Comparison of ENCODE assay signal across 20 mouse cellular contexts in the genomic region with DNA sequence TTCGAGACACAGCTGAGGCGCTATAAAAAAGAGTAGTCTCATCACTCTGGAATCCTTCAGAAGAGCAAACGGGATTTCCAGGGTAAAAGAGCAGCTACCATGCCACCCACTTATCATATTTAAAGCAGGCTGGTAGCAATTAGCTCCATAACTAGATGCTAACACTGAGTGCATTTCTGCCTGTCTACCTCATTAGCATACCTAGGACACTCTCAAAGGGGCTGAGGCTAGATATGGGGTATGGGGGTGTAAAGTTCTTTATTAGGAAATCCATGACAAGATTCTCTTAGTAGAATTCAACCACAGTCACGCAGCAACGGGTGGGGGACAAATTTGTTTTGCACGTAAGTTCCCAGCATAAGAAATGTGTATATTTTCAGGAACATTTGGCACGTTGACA.
DNase-seq lines count a peak whose midpoint lies in the region; ATAC-seq and TF ChIP-seq lines count a peak whose summit lies in the region.
"Had no signal": no experiment of that assay in that cellular context is flagged by ENCODE, and none has a peak within 500 bp of the region (broad histone marks: within the 10 kb centered on the region; RNA-seq: fewer than 3 reads in every experiment).

No protein-coding gene starts in this region.

- ATAC-seq in frontal cortex, adult (ENCODE audit: low TSS enrichment) = peak; percentile 95
- no peak for ATAC-seq in forebrain, postnatal 0 days
- ATAC-seq: hindbrain, postnatal 0 days had no signal

- no peak for TF ChIP-seq CTCF in brain, embryonic 14.5 days (IDR thresholded peaks at IDR 0.05; ENCODE audit: borderline replicate concordance, extremely low read depth, insufficient read depth, insufficient read length)
- no peak for TF ChIP-seq CTCF in forebrain, postnatal 0 days (IDR thresholded peaks at IDR 0.05; ENCODE audit: low read depth)

- H3K9me3 ChIP-seq in forebrain, postnatal 0 days (ENCODE audit: low read length) = no peaks in the 10 kb centered on the region
- H3K9me3 ChIP-seq: embryonic facial prominence, embryonic 13.5 days; heart, embryonic 15.5 days; hindbrain, embryonic 13.5 days had no signal

- DNase-seq in frontal cortex, postnatal 25 days (ENCODE audit: low spot score in 2 of 2) = no peak
- DNase-seq in right cerebral cortex, adult 18-20 months = peak; percentile 6
- DNase-seq in right cerebral cortex, postnatal 25 days = no peak
- DNase-seq in brain, embryonic 14.5 days (ENCODE audit: low read depth) = peak; percentile 39
- DNase-seq in forebrain, postnatal 0 days = peak; percentile 44
- no peak for DNase-seq in layer of hippocampus, adult 8-10 months (ENCODE audit: low spot score in 2 of 2)
- DNase-seq in kidney, postnatal 14 days = no peak
- DNase-seq: adrenal gland, adult 8-10 months; cerebellum, adult 18-20 months; cerebellum, adult 9-11 months; cerebellum, postnatal 36 days; gastrocnemius, postnatal 14 days; heart, adult 2 months; heart, postnatal 14 days had no signal

- H3K9ac ChIP-seq in forebrain, postnatal 0 days = no peak overlapping the region
- H3K9ac ChIP-seq: embryonic facial prominence, embryonic 13.5 days; heart, embryonic 15.5 days; hindbrain, embryonic 13.5 days had no signal

- H3K27me3 ChIP-seq in forebrain, postnatal 0 days (ENCODE audit: insufficient read depth, low read length) = no peaks in the 10 kb centered on the region
- H3K27me3 ChIP-seq: embryonic facial prominence, embryonic 13.5 days; heart, embryonic 15.5 days; hindbrain, embryonic 13.5 days had no signal

- no peaks in the 10 kb centered on the region for H3K36me3 ChIP-seq in forebrain, postnatal 0 days (ENCODE audit: insufficient read depth)
- H3K36me3 ChIP-seq: embryonic facial prominence, embryonic 13.5 days; heart, embryonic 15.5 days; hindbrain, embryonic 13.5 days had no signal

- H3K4me1 ChIP-seq in forebrain, postnatal 0 days (ENCODE audit: insufficient read depth) = no peaks in the 10 kb centered on the region
- H3K4me1 ChIP-seq: embryonic facial prominence, embryonic 13.5 days; heart, embryonic 15.5 days; hindbrain, embryonic 13.5 days had no signal

- no peak overlapping the region for H3K27ac ChIP-seq in forebrain, postnatal 0 days (ENCODE audit: low read depth, low read length)
- H3K27ac ChIP-seq: embryonic facial prominence, embryonic 13.5 days; heart, adult 2 months; heart, embryonic 15.5 days; hindbrain, embryonic 13.5 days; hindbrain, postnatal 0 days had no signal

- H3K4me3 ChIP-seq in forebrain, postnatal 0 days (ENCODE audit: low read depth, low read length) = no peak overlapping the region
- H3K4me3 ChIP-seq: embryonic facial prominence, embryonic 13.5 days; heart, adult 2 months; heart, embryonic 15.5 days; hindbrain, embryonic 13.5 days had no signal

- no peak overlapping the region for H3K4me2 ChIP-seq in forebrain, postnatal 0 days (ENCODE audit: low read depth)
- H3K4me2 ChIP-seq: embryonic facial prominence, embryonic 13.5 days; heart, embryonic 11.5 days; heart, embryonic 15.5 days; hindbrain, embryonic 13.5 days had no signal

- 46% methylated on average over 7 of the region's 7 CpGs for WGBS in forebrain, postnatal 0 days

- TF ChIP-seq POLR2A in brain, embryonic 14.5 days (IDR thresholded peaks at IDR 0.05; ENCODE audit: borderline replicate concordance, extremely low read depth, insufficient read depth, insufficient read length, poor library complexity, severe bottlenecking) = no peak

Comparison
In these comparisons a context has a peak if more than half of its experiments do, and no peak if none do; other contexts are left out.
1. DNase-seq: peak in right cerebral cortex, adult 18-20 months (single experiment), brain, embryonic 14.5 days (single experiment) and forebrain, postnatal 0 days (single experiment); none in frontal cortex, postnatal 25 days (0 of 2), right cerebral cortex, postnatal 25 days (single experiment), layer of hippocampus, adult 8-10 months (0 of 2) and kidney, postnatal 14 days (single experiment).